Mouse (Mus musculus) adrenal gland (tissue): ENCODE measurements around the gene Pard6a.

Source experiments
- intact Hi-C: fragments of 180-260 bp; cut with DNase I; formaldehyde crosslinking; loops from one replicate; pipeline ENCODE4 v1.15.1; 2025
- long read RNA-seq, 2 experiments: library from polyadenylated mRNA; unstranded; transcript quantifications; one replicate each; pipeline ENCODE4 v2.0.0; 2020; ENCODE audit warnings: borderline replicate concordance in 1 of 2; ENCODE audit not compliant: insufficient replicate concordance in 1 of 2

The Pard6a gene
- long read RNA-seq, experiment 1, transcript Pard6a-206 (3 exons, 678 nt) = major isoform, 5 of 12 reads
- long read RNA-seq, experiment 1, partial matches to known transcripts = 1 of 12 reads
- long read RNA-seq, experiment 1, other reads (novel, unspliced or antisense) = 3 of 12 reads
- long read RNA-seq, experiment 2, transcript Pard6a-201 (3 exons, 1,265 nt) = major isoform, 6 of 25 reads
- long read RNA-seq, experiment 2, transcript Pard6a-204 (3 exons, 1,234 nt) = minor isoform, 5 of 25 reads
- long read RNA-seq, experiment 2, partial matches to known transcripts = 2 of 25 reads
- long read RNA-seq, experiment 2, other reads (novel, unspliced or antisense) = 5 of 25 reads

DNA sequence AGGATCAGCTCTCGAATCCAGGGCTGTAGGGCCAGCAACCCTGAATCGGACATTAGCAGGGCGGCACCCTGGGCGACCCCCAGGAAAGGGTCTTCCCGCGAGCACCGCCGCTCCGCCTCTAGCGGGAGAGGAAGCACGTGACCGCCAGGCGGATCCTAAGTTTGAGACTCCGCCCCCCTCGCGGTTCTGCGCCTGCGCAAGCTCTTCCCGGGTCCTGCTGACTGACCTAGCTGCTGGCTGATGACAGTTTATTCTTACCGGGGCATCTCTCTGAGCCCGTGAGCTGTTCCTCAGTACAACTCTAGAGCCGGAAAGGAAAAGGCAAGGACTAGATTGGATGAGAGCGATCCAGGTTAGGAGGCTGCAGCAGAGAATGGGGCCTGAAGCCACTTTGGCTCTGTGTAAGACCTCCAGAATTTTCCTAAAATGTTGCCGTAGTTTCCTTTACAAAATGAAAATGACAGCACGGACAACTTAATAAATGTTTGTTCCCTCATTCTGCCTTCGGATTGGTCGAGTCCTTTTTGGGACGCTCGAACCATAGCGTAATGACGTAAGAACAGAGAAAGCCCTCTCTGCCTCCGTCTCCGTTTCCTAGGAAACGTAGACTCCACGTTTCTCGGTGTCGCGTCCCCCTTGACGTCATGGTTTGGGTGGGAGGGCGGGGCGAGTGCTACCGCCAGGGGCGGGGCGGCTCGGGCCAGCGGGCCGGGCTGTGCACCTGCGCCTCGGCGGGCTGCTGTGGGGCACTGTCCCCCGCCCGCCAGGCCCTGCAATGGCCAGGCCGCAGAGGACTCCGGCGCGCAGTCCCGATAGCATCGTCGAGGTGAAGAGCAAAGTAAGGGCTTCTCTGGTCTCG, at the start of gene Pard6a, which contains the start of gene Acd:
Pard6a (plus strand) TSS at position 183 of the 859 bp plus-strand sequence.
Acd (minus strand) TSS at position 137 of the 859 bp plus-strand sequence.
- intact Hi-C loops = no loop called here

DNA sequence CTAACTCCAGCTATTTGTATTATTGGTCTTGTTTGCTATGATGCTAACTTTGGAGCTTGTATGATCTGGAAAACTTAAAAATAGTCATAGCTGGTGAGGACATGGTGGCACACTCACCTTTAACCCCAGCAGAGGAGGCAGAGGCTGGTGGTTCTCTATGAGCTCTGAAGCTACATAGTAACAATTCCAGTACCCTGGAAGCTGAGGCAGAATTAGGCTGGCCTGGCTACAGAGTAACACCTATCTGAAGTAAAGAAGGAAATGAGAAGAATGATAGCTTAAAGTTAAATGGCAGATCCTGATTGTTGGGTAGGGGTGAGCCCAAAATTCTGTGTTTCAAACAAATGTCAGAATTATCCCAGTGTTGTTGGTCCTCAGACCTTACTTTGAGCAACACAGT, 43.3 kb upstream of the Pard6a start:
- intact Hi-C loops = no loop called here

DNA sequence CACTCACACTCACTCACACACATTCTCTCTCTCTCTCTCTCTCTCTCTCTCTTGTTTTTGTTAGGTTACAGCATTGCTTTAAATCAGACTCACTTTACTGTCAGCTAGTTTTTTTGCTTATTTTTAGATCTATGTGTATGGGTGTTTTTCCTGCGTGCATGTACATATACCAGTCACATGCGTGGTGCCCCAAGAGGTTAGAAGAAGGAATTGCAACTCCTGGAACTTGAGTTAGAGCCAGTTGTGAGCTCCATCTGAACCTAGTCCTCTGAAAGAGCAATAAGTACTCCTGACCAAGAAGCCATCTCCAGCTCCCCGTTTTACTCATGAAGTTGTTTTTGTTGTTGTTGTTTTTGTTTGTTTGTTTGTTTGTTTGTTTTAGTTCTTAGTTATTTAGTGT, 39.8 kb upstream of the Pard6a start:
- intact Hi-C loops = no loop called here

DNA sequence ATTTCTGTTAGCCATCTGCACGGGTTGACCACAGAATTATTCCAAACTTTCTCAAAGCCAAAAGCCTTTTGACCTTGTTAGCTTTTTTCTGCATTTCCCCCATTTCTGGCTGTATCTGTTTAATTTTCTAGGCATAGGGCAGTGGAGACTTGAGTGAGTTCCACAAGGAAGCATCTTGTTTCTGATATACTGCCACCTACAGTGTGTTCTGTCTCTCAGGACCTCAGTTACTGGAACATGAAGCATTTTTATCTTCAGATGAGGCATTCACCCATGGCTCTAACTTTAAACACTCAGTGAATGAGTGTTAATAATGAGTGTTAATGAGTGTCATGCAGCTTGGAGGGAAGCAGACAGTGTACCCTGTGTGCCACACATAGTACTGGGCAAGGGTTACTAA, 23.1 kb upstream of the Pard6a start:
- intact Hi-C loops = no loop called here

GRCm38 (mm10) chr8:105685325-105685724, 15.6 kb upstream of the Pard6a start:
- intact Hi-C loops = loop anchor here (5.0 kb wide), 1 partner anchor 63 kb away; no protein-coding TSS in a partner anchor

- intact Hi-C loops = loop anchor here (5.0 kb wide), 1 partner anchor 64 kb away; no protein-coding TSS in a partner anchor
Measured at GRCm38 (mm10) chr8:105685796-105686308, 15.1 kb upstream of the Pard6a start, which contains the start of gene Carmil2. Carmil2 (plus strand) TSS chr8:105686274.

GRCm38 (mm10) chr8:105686551-105686950, 14.4 kb upstream of the Pard6a start:
- intact Hi-C loops = loop anchor here (5.0 kb wide), 1 partner anchor 64 kb away; no protein-coding TSS in a partner anchor

- intact Hi-C loops = loop anchor here (5.0 kb wide), 1 partner anchor 65 kb away; no protein-coding TSS in a partner anchor
Measured at GRCm38 (mm10) chr8:105687512-105687911, 13.4 kb upstream of the Pard6a start.

DNA sequence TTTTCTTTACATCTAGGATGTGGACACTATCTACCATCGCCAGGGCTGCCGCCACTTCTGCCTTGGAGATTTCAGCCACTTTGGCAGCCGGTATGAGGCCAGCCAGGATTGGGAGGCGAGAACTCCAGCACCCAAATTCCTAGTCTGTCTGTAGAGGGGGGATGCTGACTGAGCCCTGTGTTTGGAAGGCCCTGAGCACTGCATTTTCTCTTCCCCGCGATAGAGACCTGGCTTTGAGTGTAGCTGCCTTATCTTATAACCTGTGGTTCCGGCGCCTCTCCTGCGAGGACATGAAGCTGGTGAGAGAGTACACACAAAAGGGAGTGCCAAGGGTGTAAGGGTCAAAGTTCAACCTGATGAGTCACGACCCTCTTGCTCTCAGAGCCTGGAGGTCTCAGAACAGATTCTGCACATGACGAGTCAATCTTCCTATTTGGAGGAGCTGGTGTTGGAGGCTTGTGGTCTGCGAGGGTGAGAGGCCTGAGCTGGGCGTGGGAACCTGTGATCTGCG, 12.7 kb upstream of the Pard6a start:
- intact Hi-C loops = loop anchor here (5.0 kb wide), 1 partner anchor 66 kb away; no protein-coding TSS in a partner anchor

- intact Hi-C loops = loop anchor here (5.0 kb wide), 1 partner anchor 67 kb away; no protein-coding TSS in a partner anchor
Measured at GRCm38 (mm10) chr8:105689256-105689982, 11.5 kb upstream of the Pard6a start.

- intact Hi-C loops = loop anchor here (5.0 kb wide), 1 partner anchor 68 kb away; no protein-coding TSS in a partner anchor
Measured at GRCm38 (mm10) chr8:105689983-105690360, 11.0 kb upstream of the Pard6a start.

DNA sequence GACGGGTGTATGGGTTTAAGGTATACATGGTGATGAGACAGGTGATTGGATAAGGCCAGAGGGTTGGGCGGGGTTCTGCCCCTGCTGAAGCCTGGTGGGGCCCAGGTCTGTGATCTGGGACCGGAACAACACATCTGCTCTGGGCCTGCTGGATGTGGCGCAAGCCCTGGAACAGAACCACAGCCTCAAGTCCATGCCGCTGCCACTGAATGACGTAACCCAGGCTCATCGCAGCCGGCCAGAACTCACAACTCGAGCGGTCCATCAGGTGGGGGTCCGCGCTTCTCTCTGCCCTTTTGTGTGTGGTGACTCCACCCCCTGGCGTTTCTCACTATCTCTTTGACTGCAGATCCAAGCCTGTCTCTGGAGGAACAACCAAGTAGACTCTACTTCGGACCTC, 10.0 kb upstream of the Pard6a start:
- intact Hi-C loops = no loop called here

- intact Hi-C loops = no loop called here
Measured at GRCm38 (mm10) chr8:105692449-105693182, 8.3 kb upstream of the Pard6a start.

- intact Hi-C loops = no loop called here
Measured at GRCm38 (mm10) chr8:105693648-105694047, 7.3 kb upstream of the Pard6a start.

DNA sequence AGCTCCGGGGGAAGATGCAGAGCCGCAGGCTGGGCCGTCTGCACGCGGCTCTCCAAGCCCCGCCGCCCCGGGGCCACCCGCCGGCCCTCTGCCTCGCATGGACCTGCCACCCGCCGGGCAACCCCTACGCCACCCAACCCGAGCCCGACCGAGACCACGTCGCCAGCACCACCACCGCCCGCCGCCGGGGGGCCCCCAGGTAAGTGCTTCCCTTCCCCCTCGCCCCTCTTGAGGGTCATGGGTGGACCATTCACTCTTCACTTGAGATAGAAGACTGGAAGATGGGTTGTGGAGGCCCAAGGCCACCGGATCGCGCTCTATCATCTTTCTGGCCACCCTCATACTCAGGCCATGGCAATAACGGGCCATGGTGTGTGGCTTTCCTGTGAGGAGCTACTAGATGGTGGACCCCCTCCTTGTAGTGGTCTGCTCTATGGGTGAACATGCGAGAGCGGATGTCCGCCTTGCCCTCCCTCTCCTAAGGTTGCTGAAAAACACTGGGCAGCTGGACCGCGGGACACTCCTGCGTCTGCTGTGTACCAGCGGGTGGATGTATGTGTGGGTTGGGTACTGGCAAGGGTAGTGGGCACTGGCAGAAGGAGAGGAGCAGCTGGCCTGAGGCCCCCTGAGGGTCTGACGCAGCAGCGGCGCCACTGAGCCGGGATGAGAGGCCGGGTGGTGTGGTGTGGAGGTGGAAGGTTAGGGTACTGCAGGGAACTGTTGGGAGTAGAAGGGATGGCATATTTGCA, 6.7 kb upstream of the Pard6a start:
- intact Hi-C loops = no loop called here

GRCm38 (mm10) chr8:105695080-105695780, 5.7 kb upstream of the Pard6a start:
- intact Hi-C loops = no loop called here

GRCm38 (mm10) chr8:105697196-105697780, 3.7 kb upstream of the Pard6a start:
- intact Hi-C loops = no loop called here

DNA sequence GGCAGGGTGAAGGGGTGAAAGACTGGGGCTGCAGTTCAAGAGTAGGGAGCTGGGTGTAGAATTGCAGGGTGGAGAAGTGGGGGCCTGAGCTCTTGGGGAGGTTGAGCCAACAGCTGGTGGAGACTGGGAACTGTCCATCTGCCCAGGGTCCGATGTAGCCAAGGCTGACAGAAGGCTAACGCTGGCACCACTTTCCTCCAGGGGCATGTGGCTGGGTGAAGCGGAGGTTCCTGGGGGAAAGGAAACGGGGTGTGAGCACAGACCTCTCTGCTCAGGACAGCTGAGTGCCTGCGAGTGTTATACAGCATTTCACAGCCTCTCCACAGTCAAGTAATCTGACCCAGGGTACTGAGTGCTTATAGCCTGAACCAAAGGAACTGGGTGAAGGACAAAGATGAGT, 2.2 kb upstream of the Pard6a start:
- intact Hi-C loops = no loop called here
